Mouse (Mus musculus) embryonic fibroblast, embryonic 13.5 days (primary cell): ENCODE data around the gene Klrb1a.
"Not testable (repeated sequence)": the region's sequence is repeated elsewhere in the genome, so short reads cannot be mapped to it uniquely, and the experiment has no call there.

ENCODE experiments used
- CTCF ChIP-seq: IDR thresholded peaks from 2 replicates; pipeline ENCODE4 v1.5.1; 2011; ENCODE audit warnings: mild to moderate bottlenecking, control low read depth, low read length, moderate library complexity, borderline replicate concordance; ENCODE audit not compliant: insufficient read depth
- POLR2A ChIP-seq: IDR thresholded peaks from 2 replicates; pipeline ENCODE4 v1.6.1; 2011; ENCODE audit warnings: low read depth, mild to moderate bottlenecking, control low read depth, low read length, moderate library complexity

- not testable (repeated sequence) for TF ChIP-seq CTCF, POLR2A
Observed at GRCm38 (mm10) chr6:128644694-128645093, 21.4 kb upstream of the Klrb1a start.
